In the genomic region with DNA sequence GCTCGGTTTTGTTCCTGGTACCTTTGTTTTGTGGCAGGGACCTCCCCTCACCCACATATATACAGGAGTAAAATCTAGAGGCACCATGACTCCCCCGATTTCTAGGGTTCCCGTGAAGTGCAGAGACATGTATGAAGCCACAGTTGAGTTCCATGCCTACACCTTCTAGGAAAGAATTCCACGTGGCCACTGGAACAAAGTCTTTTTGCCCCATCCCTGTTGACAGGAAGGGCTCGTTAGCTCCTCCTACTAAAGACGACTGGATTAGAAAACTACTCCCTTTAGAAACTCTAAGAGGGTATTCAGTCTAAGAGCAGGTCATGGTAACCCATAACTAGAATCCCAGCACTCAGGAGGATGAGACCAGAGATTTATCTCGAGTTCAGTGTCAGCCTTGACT, we compare ENCODE assay signal across 10 mouse cellular contexts. TPM values are rescaled to one million over a fixed set of nuclear protein-coding genes. Genes with fewer than 3 reads are reported as not detected.
A peak's percentile ranks its signal among the peaks of the same experiment; 100 is the strongest.
DNase-seq lines count a peak whose midpoint lies in the region; ATAC-seq and TF ChIP-seq lines count a peak whose summit lies in the region.
"Had no signal": no experiment of that assay in that cellular context is flagged by ENCODE, and none has a peak within 500 bp of the region (broad histone marks: within the 10 kb centered on the region; RNA-seq: fewer than 3 reads in every experiment).

No protein-coding gene starts in this region.

- H3K4me2 ChIP-seq in hindbrain, embryonic 11.5 days (replicated peaks; ENCODE audit: low read depth, low read length) = no peak overlapping the region
- H3K4me2 ChIP-seq in hindbrain, embryonic 12.5 days (replicated peaks) = peak overlapping the region; percentile 35
- peak overlapping the region; percentile 8; the same call in 1 of the 2 replicates for H3K4me2 ChIP-seq in midbrain, embryonic 15.5 days

- H3K4me3 ChIP-seq in hindbrain, embryonic 10.5 days = 0 out of 2 replicates have a peak overlapping the region, but pooled peaks have one; percentile 16
- H3K4me3 ChIP-seq in hindbrain, embryonic 11.5 days (ENCODE audit: low read depth, low read length) = no peak overlapping the region
- H3K4me3 ChIP-seq in ES-E14 (ENCODE audit: insufficient read depth in 1 of 2, low read depth in 1 of 2, low read length in 2 of 2, poor library complexity in 1 of 2, severe bottlenecking in 1 of 2) = peak overlapping the region; percentile 61 to 69
- no peak overlapping the region for H3K4me3 ChIP-seq in hindbrain, embryonic 12.5 days
- no peak overlapping the region for H3K4me3 ChIP-seq in midbrain, embryonic 15.5 days

- no peak overlapping the region for H3K27ac ChIP-seq in hindbrain, embryonic 10.5 days
- H3K27ac ChIP-seq in hindbrain, embryonic 11.5 days (ENCODE audit: low read depth, low read length) = no peak overlapping the region
- H3K27ac ChIP-seq in ES-E14 (ENCODE audit: insufficient read depth, low read depth, low read length, poor library complexity, severe bottlenecking) = peak overlapping the region; percentile 79
- H3K27ac ChIP-seq in hindbrain, embryonic 12.5 days = no peak overlapping the region
- no peak overlapping the region for H3K27ac ChIP-seq in midbrain, embryonic 15.5 days

- H3K27me3 ChIP-seq in hindbrain, embryonic 10.5 days (ENCODE audit: insufficient read depth, poor library complexity, severe bottlenecking) = no peaks in the 10 kb centered on the region
- H3K27me3 ChIP-seq in hindbrain, embryonic 11.5 days (ENCODE audit: control insufficient read depth, insufficient read depth, low read length) = no peaks in the 10 kb centered on the region
- no peaks in the 10 kb centered on the region for H3K27me3 ChIP-seq in hindbrain, embryonic 12.5 days
- no peaks in the 10 kb centered on the region for H3K27me3 ChIP-seq in midbrain, embryonic 15.5 days (replicated peaks)

- WGBS in hindbrain, embryonic 10.5 days = 36% methylated on average over 7 of the region's 7 CpGs
- WGBS in hindbrain, embryonic 11.5 days = 38% methylated on average over 7 of the region's 7 CpGs
- 34% methylated on average over 7 of the region's 7 CpGs for WGBS in hindbrain, embryonic 12.5 days
- 30% methylated on average over 7 of the region's 7 CpGs for WGBS in midbrain, embryonic 15.5 days

- H3K36me3 ChIP-seq in hindbrain, embryonic 10.5 days = no peaks in the 10 kb centered on the region
- H3K36me3 ChIP-seq in hindbrain, embryonic 11.5 days (ENCODE audit: control insufficient read depth, insufficient read depth, low read length) = no peaks in the 10 kb centered on the region
- no peaks in the 10 kb centered on the region for H3K36me3 ChIP-seq in ES-E14 (ENCODE audit: control insufficient read depth, insufficient read depth, low read length, poor library complexity, severe bottlenecking)
- no peaks in the 10 kb centered on the region for H3K36me3 ChIP-seq in hindbrain, embryonic 12.5 days
- no peaks in the 10 kb centered on the region for H3K36me3 ChIP-seq in midbrain, embryonic 15.5 days (replicated peaks)

- DNase-seq in hindbrain, embryonic 10.5 days (ENCODE audit: low spot score) = no peak
- no peak for DNase-seq in hindbrain, embryonic 11.5 days (ENCODE audit: low spot score)
- DNase-seq in ES-E14 (ENCODE audit: low read depth, low spot score) = no peak
- no peak for DNase-seq in ovary, postnatal 10 days (ENCODE audit: low spot score)
- no peak for DNase-seq in ovary, postnatal 14 days (ENCODE audit: low spot score)
- DNase-seq: layer of hippocampus, postnatal 36 days; lung, adult 2 months had no signal

- no peaks in the 10 kb centered on the region for H3K9me3 ChIP-seq in hindbrain, embryonic 10.5 days
- H3K9me3 ChIP-seq in hindbrain, embryonic 11.5 days (ENCODE audit: control insufficient read depth, low read length) = no peaks in the 10 kb centered on the region
- H3K9me3 ChIP-seq in ES-E14 (ENCODE audit: control insufficient read depth, insufficient read depth, low read depth, low read length) = no peaks in the 10 kb centered on the region
- H3K9me3 ChIP-seq in hindbrain, embryonic 12.5 days (replicated peaks) = no peaks in the 10 kb centered on the region
- H3K9me3 ChIP-seq in midbrain, embryonic 15.5 days = no peaks in the 10 kb centered on the region

- in situ Hi-C loops in ES-E14 (cut with MboI; ENCODE audit: low sequenced_read_pairs in 2 of 2, unreplicated experiment in 2 of 2) = no loop called here

- no peak for ATAC-seq in hindbrain, embryonic 11.5 days (ENCODE audit: low FRiP score)
- ATAC-seq in hindbrain, embryonic 12.5 days (ENCODE audit: low FRiP score) = no peak
- ATAC-seq in midbrain, embryonic 15.5 days (replicated peaks) = no peak

- H3K4me1 ChIP-seq in hindbrain, embryonic 10.5 days (replicated peaks) = peaks cover 8% of the 10 kb centered on the region; the same call in 1 of the 2 replicates
- H3K4me1 ChIP-seq in hindbrain, embryonic 11.5 days (replicated peaks; ENCODE audit: control insufficient read depth, insufficient read depth, low read length) = no peaks in the 10 kb centered on the region
- H3K4me1 ChIP-seq in ES-E14 (ENCODE audit: control insufficient read depth in 2 of 2, insufficient read depth in 2 of 2, low read length in 2 of 2, poor library complexity in 1 of 2) = peaks cover 0 to 2% of the 10 kb centered on the region in 2 experiments; a peak in 1 of 4 replicates
- H3K4me1 ChIP-seq in hindbrain, embryonic 12.5 days = no peaks in the 10 kb centered on the region
- H3K4me1 ChIP-seq in midbrain, embryonic 15.5 days = no peaks in the 10 kb centered on the region

- no peak overlapping the region for H3K9ac ChIP-seq in hindbrain, embryonic 11.5 days (ENCODE audit: low read depth, low read length)
- peak overlapping the region; percentile 54; the same call in 1 of the 2 replicates for H3K9ac ChIP-seq in ES-E14 (ENCODE audit: insufficient read depth, low read depth, low read length, poor library complexity, severe bottlenecking)
- no peak overlapping the region for H3K9ac ChIP-seq in hindbrain, embryonic 12.5 days
- H3K9ac ChIP-seq in midbrain, embryonic 15.5 days = no peak overlapping the region

TF ChIP-seq in ES-E14, 5 proteins besides CTCF, POLR2A, EP300 and RAD21:
- no peak for TF ChIP-seq MAFK (IDR thresholded peaks at IDR 0.05; ENCODE audit: insufficient read depth, low read depth, low read length)
- TF ChIP-seq ZC3H11A (IDR thresholded peaks at IDR 0.05; ENCODE audit: borderline replicate concordance, low read depth, low read length) = no peak
- no peak for TF ChIP-seq CHD2 (IDR thresholded peaks at IDR 0.05; ENCODE audit: low read depth, low read length)
- TF ChIP-seq ZNF384 (IDR thresholded peaks at IDR 0.05; ENCODE audit: low read depth, low read length) = no peak
- TF ChIP-seq HCFC1 (IDR thresholded peaks at IDR 0.05; ENCODE audit: borderline replicate concordance, insufficient read depth, low read length) = no peak

RNA-seq across cellular contexts. Expression of a gene that starts 1.8 kb away (rescaled TPM):
- polyA plus RNA-seq in hindbrain, embryonic 10.5 days (2016; fragmentation: Nextera tagmentation; extraction: Ambion mirVana) = 26.0 and 27.6 TPM in 2 replicates
- polyA plus RNA-seq in hindbrain, embryonic 11.5 days (2014; fragmentation: Nextera tagmentation; extraction: Ambion mirVana) = 34.7 and 34.8 TPM in 2 replicates
- total RNA-seq in ES-E14 (2012; rRNA removed) = 5.7 and 6.7 TPM in 2 replicates
- 33.4 and 35.3 TPM in 2 replicates for polyA plus RNA-seq in hindbrain, embryonic 12.5 days (2016; fragmentation: Nextera tagmentation; extraction: Ambion mirVana)
- polyA plus RNA-seq in midbrain, embryonic 15.5 days (2015; fragmentation: Nextera tagmentation; extraction: Ambion mirVana) = 65.1 and 69.5 TPM in 2 replicates

RNA-seq across cellular contexts. Expression of a gene that starts 43.3 kb away (rescaled TPM):
- polyA plus RNA-seq in hindbrain, embryonic 10.5 days (2016; fragmentation: Nextera tagmentation; extraction: Ambion mirVana) = not detected in 2 replicates
- polyA plus RNA-seq in hindbrain, embryonic 11.5 days (2014; fragmentation: Nextera tagmentation; extraction: Ambion mirVana) = not detected in 2 replicates
- total RNA-seq in ES-E14 (2012; rRNA removed) = 0.71 and 1.1 TPM in 2 replicates
- not detected in 2 replicates for polyA plus RNA-seq in hindbrain, embryonic 12.5 days (2016; fragmentation: Nextera tagmentation; extraction: Ambion mirVana)
- polyA plus RNA-seq in midbrain, embryonic 15.5 days (2015; fragmentation: Nextera tagmentation; extraction: Ambion mirVana) = not detected in 2 replicates
- polyA plus RNA-seq: kidney, embryonic 16.5 days had no signal

Comparison
In these comparisons a context has a peak if more than half of its experiments do, and no peak if none do; other contexts are left out.
1. H3K4me3 ChIP-seq: peak in hindbrain, embryonic 10.5 days (single experiment) and ES-E14 (2 of 2); none in hindbrain, embryonic 11.5 days (single experiment), hindbrain, embryonic 12.5 days (single experiment) and midbrain, embryonic 15.5 days (single experiment).